Mouse (Mus musculus) retina, embryonic 14.5 days (tissue): ENCODE data around the gene Hjurp.

Source experiments
- DNase-seq: peaks from one replicate; pipeline ENCODE4 v3.0.0-alpha.2; 2015; ENCODE audit warnings: low spot score

The Hjurp gene

DNA sequence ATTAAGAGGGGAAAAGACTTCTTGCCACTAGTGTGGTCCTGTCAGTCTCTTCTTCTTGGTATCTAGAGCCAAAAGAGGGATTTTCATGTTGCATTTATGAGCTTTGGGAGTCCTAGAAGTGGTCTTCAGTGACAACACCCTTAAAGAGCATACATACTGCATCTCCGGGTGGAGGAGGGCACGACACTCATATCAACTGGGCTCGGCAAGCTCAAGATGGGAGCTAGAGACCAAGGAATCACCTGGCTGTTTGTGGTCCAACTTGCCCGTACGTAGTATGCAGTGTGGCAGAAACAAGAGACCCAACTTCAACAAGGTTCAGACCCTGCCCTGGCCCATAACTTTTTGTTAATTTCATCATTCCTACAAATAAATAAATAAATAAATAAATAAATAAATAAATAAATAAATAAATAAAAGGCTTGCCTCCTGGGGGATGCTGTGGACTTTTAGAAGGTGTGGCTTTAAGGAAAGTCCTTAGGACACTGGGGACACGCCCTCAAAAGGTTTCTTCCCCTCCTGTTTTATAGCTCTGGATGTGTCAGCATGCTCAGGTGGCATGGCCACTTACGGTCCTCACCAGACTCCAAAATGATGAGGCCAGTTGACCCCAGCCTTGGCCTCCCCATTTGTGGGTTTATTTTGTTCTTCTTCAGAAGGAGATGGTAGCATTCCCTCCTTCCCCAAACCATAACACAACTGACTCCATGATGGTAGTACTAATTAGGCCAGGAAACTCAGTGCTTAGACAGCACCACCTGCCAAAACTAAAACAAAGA lies 20.2 kb upstream of the Hjurp start:
- no peak for DNase-seq

- no peak for DNase-seq
Measured at GRCm38 (mm10) chr1:88296171-88296920, 18.9 kb upstream of the Hjurp start.

DNA sequence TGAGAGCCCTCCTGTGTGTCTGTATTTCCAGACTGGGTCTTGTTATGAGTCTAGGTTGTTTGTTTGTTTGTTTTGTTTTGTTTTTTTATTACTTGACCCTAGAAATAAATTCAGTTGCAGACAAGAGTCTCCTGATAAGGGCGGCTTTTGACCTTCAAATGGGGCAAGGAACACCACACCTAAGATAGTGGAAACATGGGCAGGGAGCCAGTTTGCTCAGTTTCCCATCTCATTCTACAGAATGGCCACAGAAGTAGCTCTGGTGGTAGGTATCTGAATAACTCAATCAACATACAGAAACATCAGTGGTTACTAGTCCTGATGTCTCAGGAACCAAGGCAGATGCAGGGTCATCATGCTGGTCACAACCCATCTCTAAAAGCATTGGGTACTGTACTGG lies 17.2 kb upstream of the Hjurp start:
- no peak for DNase-seq

- DNase-seq, result no peak
Measured at GRCm38 (mm10) chr1:88292057-88292456, 14.6 kb upstream of the Hjurp start.

GRCm38 (mm10) chr1:88291409-88292005 lies 14.1 kb upstream of the Hjurp start:
- DNase-seq, result no peak

DNA sequence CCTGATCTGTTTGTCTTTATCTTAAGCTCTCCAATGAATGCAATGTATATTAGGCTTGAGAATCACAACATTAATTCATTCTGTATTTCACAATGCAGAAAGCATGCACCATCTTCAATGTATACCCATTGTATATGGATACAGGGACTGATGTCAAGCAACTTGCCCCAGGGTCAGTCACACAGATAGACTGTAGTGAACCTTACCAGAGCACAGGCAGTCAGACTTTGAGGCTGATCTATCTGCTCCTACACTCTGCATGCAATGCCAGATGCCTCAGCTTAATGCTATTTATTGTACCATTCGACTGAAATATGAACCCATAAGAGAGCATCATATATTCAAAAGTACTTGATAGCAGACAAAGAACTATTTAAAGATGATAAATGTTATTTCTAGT lies 13.1 kb upstream of the Hjurp start:
- DNase-seq, result no peak

DNA sequence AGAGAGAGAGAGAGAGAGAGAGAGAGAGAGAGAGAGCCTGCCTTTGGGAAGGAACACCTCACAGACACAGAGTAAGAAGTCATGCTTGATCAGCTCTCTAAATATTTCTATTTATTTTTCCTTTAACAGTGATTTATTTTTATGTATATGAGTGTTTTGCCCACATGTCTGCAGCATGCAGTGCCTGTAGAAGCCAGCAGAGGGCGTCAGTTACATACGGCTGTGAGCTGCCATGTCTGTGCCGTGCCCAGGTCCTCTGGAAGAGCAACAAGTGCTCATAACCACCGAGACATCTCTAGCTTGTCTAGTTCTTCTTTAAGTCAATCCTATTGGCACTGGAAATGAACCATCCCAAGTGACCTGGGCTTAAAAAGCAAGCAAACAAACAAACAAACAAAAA lies 12.5 kb upstream of the Hjurp start:
- DNase-seq, result peak; percentile 45

DNA sequence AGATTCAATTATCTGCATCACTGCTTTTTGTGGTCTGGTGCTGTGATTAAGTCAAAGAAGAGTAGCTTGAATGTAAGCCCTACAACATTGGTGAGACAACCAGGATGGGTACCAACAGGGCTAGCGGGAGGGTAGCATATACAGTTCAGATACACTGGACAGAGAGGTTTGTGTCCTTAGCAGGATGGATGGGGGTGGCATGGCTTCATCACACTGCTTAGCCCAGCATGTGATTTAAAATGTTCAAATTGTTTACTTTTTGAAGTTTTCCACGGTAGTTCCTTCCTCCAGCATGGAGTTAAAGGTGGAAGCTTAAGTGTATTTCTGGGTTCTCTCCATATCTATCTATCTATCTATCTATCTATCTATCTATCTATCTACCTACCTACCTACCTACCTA lies 11.7 kb upstream of the Hjurp start:
- no peak for DNase-seq

GRCm38 (mm10) chr1:88288789-88289127 lies 11.3 kb upstream of the Hjurp start:
- DNase-seq, result no peak

- DNase-seq, result no peak
Measured at GRCm38 (mm10) chr1:88288056-88288788, 10.8 kb upstream of the Hjurp start.

DNA sequence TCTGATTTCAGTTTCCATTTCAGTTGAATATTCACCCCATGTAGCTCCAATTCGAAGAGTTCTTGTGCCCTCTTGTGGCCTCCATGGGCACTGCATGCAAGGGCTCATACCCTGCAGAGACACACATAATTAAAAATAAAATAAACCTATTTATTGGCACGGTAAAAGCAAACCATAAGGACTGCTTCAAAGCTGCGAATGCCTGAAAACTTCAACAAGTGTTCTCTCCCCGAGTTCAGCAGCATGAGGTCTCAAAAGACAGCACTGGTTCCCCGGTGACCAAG lies 10.2 kb upstream of the Hjurp start:
- peak; percentile 76 for DNase-seq

- no peak for DNase-seq
Measured at GRCm38 (mm10) chr1:88286887-88287696, 9.7 kb upstream of the Hjurp start.

GRCm38 (mm10) chr1:88286136-88286845 lies 8.9 kb upstream of the Hjurp start:
- no peak for DNase-seq

DNA sequence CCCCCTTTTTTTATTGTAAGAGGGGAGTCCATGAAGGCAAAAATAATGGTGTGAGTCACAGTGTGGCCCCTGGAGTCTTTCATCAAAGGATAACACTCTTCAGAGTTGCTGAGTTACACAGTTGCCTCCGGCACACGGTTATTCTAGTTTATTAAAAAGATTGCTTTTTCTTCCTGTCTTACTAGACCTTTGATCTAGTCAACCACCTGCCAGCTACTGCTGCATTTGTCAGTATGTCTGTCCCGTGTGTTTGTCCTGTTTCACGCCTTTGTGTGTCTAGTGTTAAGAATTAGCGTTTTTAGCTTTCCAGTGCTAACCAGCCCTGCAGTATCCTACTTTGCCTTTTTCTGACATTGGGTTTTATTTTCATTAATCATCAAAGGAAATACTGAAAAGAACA lies 8.2 kb upstream of the Hjurp start:
- no peak for DNase-seq

DNA sequence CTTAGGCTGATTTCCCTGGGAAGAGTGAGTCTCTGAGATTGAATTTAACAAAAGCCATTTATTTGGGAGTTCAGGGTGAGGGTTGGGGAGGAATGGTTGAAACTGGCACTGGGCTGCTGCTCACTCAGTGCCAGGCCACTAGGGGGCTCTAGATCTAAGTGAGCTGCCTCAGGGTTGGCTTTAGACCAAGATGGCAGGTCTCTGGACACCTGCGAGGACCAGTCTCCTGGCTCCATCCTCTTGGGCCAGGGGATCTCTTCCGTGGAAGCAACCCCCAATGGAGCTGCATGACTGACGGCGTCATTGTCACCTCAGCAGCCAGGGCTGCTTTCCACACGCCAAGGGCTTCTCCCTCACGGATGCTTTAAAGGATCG lies 7.5 kb upstream of the Hjurp start:
- DNase-seq, result peak; percentile 41

- no peak for DNase-seq
Measured at GRCm38 (mm10) chr1:88284228-88284945, 7.0 kb upstream of the Hjurp start.

DNA sequence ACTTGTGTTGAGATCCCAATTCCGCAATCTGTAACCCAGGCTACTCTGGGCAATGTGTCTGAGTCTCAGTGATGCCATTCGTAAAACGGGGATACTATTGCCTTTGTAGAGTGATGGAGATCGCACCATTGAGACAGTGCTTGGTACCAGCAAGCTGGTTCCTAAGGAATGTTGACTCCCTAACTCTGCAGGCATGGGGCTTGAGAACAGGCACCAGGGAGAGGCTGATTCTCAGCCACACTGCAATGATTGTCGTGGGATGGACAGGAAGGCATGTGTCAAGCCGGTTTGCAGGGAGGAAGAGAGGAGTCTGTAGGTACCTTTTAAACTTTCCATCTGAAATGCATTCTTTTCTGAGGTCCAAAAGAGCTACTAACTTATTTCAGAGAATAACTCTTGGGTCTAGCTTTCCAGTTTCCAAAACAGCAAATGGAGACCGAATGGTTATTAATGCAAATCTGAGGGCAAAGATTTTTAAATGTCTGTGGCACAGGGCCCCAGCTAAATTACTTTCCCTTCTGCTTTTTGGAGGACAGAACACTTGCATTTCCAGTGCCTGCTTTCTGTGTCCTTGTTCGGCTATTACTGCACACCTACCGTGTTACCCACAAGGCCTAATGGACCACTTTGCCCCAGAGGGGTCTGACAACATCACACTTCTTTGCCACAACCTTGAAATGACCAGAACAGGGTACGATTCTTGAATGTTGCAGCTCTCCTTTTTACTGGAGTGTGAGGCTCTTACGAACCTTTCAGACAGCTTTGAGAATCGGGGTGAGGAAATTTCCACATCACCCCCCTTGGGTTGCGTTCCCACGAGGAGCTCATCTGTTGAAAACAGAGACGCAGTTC lies 6.2 kb upstream of the Hjurp start:
- DNase-seq, result no peak

DNA sequence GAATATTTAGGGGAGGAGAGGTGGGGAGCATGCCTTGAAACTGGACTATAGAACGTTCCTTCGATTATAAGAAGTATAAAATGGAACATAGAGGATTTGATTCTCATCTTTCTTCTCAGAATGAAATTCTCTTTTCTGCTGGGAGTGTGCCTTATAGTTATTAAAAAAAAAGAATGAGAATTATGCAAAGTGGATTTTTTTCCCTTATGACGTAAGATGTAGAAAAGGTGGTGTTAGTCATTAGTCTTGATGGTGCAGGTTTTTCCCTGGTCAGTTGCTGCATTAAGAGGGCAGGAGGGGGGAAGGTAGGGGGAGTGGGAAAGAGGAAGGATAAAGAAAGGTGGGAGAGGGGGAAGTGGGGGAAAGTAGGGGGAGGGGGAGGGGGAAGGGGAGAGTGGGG lies 4.9 kb upstream of the Hjurp start:
- no peak for DNase-seq

- peak; percentile 64 for DNase-seq
Measured at GRCm38 (mm10) chr1:88280006-88280690, 2.7 kb upstream of the Hjurp start.
